Mouse (Mus musculus): ENCODE results near the gene Nfkbil1.

- no peak for TF ChIP-seq POLR2A (IDR thresholded peaks at IDR 0.05; ENCODE audit: low read depth, low read length)
- no peak for TF ChIP-seq CTCF (IDR thresholded peaks at IDR 0.05; ENCODE audit: borderline replicate concordance, insufficient read depth, low read length)
Measured at GRCm38 (mm10) chr17:35196321-35196641, 39.3 kb downstream of the Nfkbil1 start.

Measured in embryonic fibroblast, embryonic 13.5 days (primary cell).